Mouse (Mus musculus): ENCODE results near the gene Ttc23. TPM values are rescaled to one million over a fixed set of nuclear protein-coding genes. Genes with fewer than 3 reads are reported as not detected.

The Ttc23 gene
- polyA plus RNA-seq, 1 experiment = 5.3 TPM

GRCm38 (mm10) chr7:67730431-67731110 is 83.4 kb downstream of the Ttc23 start:
- no peaks in the 10 kb centered on the region for H3K4me1 ChIP-seq (ENCODE audit: control insufficient read depth, insufficient read depth, low read length)
- WGBS = 42% methylated on average over 5 of the region's 5 CpGs

GRCm38 (mm10) chr7:67732276-67732675 is 85.1 kb downstream of the Ttc23 start:
- Histone ChIP-seq H3K4me1 (ENCODE audit: control insufficient read depth, insufficient read depth, low read length) (no peaks in the 10 kb centered on the region), H3K27ac (ENCODE audit: insufficient read depth, low read length) (no peak overlapping the region), H3K27me3 (ENCODE audit: control insufficient read depth, insufficient read depth, low read length) (no peaks in the 10 kb centered on the region), H3K4me3 (replicated peaks; ENCODE audit: insufficient read depth, low read depth, low read length) (no peak overlapping the region)
- no peak for DNase-seq
- 82% methylated on average over 4 of the region's 4 CpGs for WGBS
- no peak for TF ChIP-seq CTCF (IDR thresholded peaks at IDR 0.05; ENCODE audit: borderline replicate concordance, insufficient read depth, low read depth, low read length)
- TF ChIP-seq POLR2A (IDR thresholded peaks at IDR 0.05; ENCODE audit: borderline replicate concordance, insufficient read depth, low read length) = no peak

More at GRCm38 (mm10) chr7:67730431-67731110, 83.4 kb downstream of the Ttc23 start:
- no peaks in the 10 kb centered on the region for H3K27me3 ChIP-seq (ENCODE audit: control insufficient read depth, insufficient read depth, low read length)
- no peak overlapping the region for H3K27ac ChIP-seq (ENCODE audit: insufficient read depth, low read length)
- TF ChIP-seq POLR2A (IDR thresholded peaks at IDR 0.05; ENCODE audit: borderline replicate concordance, insufficient read depth, low read length) (no peak), CTCF (IDR thresholded peaks at IDR 0.05; ENCODE audit: borderline replicate concordance, insufficient read depth, low read depth, low read length) (no peak)
- H3K4me3 ChIP-seq (replicated peaks; ENCODE audit: insufficient read depth, low read depth, low read length) = no peak overlapping the region
- no peak for DNase-seq

- no peaks in the 10 kb centered on the region for H3K4me1 ChIP-seq (ENCODE audit: control insufficient read depth, insufficient read depth, low read length)
- TF ChIP-seq CTCF (IDR thresholded peaks at IDR 0.05; ENCODE audit: borderline replicate concordance, insufficient read depth, low read depth, low read length) (no peak), POLR2A (IDR thresholded peaks at IDR 0.05; ENCODE audit: borderline replicate concordance, insufficient read depth, low read length) (no peak)
- no peak overlapping the region for H3K27ac ChIP-seq (ENCODE audit: insufficient read depth, low read length)
- no peak for DNase-seq
- H3K4me3 ChIP-seq (replicated peaks; ENCODE audit: insufficient read depth, low read depth, low read length) = no peak overlapping the region
- 89% methylated on average over 4 of the region's 4 CpGs for WGBS
- H3K27me3 ChIP-seq (ENCODE audit: control insufficient read depth, insufficient read depth, low read length) = no peaks in the 10 kb centered on the region
Observed at GRCm38 (mm10) chr7:67740382-67740781, 93.2 kb downstream of the Ttc23 start.

- DNase-seq = no peak
- 88% methylated on average over 5 of the region's 5 CpGs for WGBS
- no peaks in the 10 kb centered on the region for H3K4me1 ChIP-seq (ENCODE audit: control insufficient read depth, insufficient read depth, low read length)
- no peak overlapping the region for H3K27ac ChIP-seq (ENCODE audit: insufficient read depth, low read length)
- no peaks in the 10 kb centered on the region for H3K27me3 ChIP-seq (ENCODE audit: control insufficient read depth, insufficient read depth, low read length)
- no peak for TF ChIP-seq CTCF (IDR thresholded peaks at IDR 0.05; ENCODE audit: borderline replicate concordance, insufficient read depth, low read depth, low read length)
- no peak for TF ChIP-seq POLR2A (IDR thresholded peaks at IDR 0.05; ENCODE audit: borderline replicate concordance, insufficient read depth, low read length)
- no peak overlapping the region for H3K4me3 ChIP-seq (replicated peaks; ENCODE audit: insufficient read depth, low read depth, low read length)
Observed at GRCm38 (mm10) chr7:67740796-67741195, 93.6 kb downstream of the Ttc23 start.

- Histone ChIP-seq H3K4me1 (ENCODE audit: control insufficient read depth, insufficient read depth, low read length) (no peaks in the 10 kb centered on the region), H3K27ac (ENCODE audit: insufficient read depth, low read length) (no peak overlapping the region), H3K27me3 (ENCODE audit: control insufficient read depth, insufficient read depth, low read length) (no peaks in the 10 kb centered on the region), H3K4me3 (replicated peaks; ENCODE audit: insufficient read depth, low read depth, low read length) (no peak overlapping the region)
- TF ChIP-seq POLR2A (IDR thresholded peaks at IDR 0.05; ENCODE audit: borderline replicate concordance, insufficient read depth, low read length) (no peak), CTCF (IDR thresholded peaks at IDR 0.05; ENCODE audit: borderline replicate concordance, insufficient read depth, low read depth, low read length) (no peak)
- 78% methylated on average over 7 of the region's 7 CpGs for WGBS
- no peak for DNase-seq
Observed at GRCm38 (mm10) chr7:67741706-67742105, 94.5 kb downstream of the Ttc23 start.

GRCm38 (mm10) chr7:67747731-67748305 is 100.6 kb downstream of the Ttc23 start:
- TF ChIP-seq POLR2A (IDR thresholded peaks at IDR 0.05; ENCODE audit: borderline replicate concordance, insufficient read depth, low read length) = no peak
- TF ChIP-seq CTCF (IDR thresholded peaks at IDR 0.05; ENCODE audit: borderline replicate concordance, insufficient read depth, low read depth, low read length) = no peak
- no peaks in the 10 kb centered on the region for H3K27me3 ChIP-seq (ENCODE audit: control insufficient read depth, insufficient read depth, low read length)
- no peaks in the 10 kb centered on the region for H3K4me1 ChIP-seq (ENCODE audit: control insufficient read depth, insufficient read depth, low read length)
- no peak overlapping the region for H3K27ac ChIP-seq (ENCODE audit: insufficient read depth, low read length)
- no peak overlapping the region for H3K4me3 ChIP-seq (replicated peaks; ENCODE audit: insufficient read depth, low read depth, low read length)
- DNase-seq = no peak
- 94% methylated on average over 4 of the region's 4 CpGs for WGBS

- H3K4me1 ChIP-seq (ENCODE audit: control insufficient read depth, insufficient read depth, low read length) = no peaks in the 10 kb centered on the region
- TF ChIP-seq CTCF (IDR thresholded peaks at IDR 0.05; ENCODE audit: borderline replicate concordance, insufficient read depth, low read depth, low read length) (no peak), POLR2A (IDR thresholded peaks at IDR 0.05; ENCODE audit: borderline replicate concordance, insufficient read depth, low read length) (no peak)
- no peak overlapping the region for H3K4me3 ChIP-seq (replicated peaks; ENCODE audit: insufficient read depth, low read depth, low read length)
- 45% methylated on average over 4 of the region's 4 CpGs for WGBS
- DNase-seq = no peak
- H3K27ac ChIP-seq (ENCODE audit: insufficient read depth, low read length) = no peak overlapping the region
- no peaks in the 10 kb centered on the region for H3K27me3 ChIP-seq (ENCODE audit: control insufficient read depth, insufficient read depth, low read length)
Observed at GRCm38 (mm10) chr7:67749441-67750239, 102.4 kb downstream of the Ttc23 start.
